Mouse (Mus musculus) G1E (cell line): ENCODE results near the gene Afap1l2.

Source experiments
- CTCF ChIP-seq: IDR thresholded peaks from 2 replicates; pipeline ENCODE4 v1.5.1; 2012; ENCODE audit warnings: low read depth, low read length, inconsistent platforms, mixed read lengths
- GATA1 ChIP-seq: IDR thresholded peaks from 2 replicates; pipeline ENCODE4 v1.6.1; 2012; ENCODE audit warnings: borderline replicate concordance, low read length, inconsistent platforms, mixed read lengths

DNA sequence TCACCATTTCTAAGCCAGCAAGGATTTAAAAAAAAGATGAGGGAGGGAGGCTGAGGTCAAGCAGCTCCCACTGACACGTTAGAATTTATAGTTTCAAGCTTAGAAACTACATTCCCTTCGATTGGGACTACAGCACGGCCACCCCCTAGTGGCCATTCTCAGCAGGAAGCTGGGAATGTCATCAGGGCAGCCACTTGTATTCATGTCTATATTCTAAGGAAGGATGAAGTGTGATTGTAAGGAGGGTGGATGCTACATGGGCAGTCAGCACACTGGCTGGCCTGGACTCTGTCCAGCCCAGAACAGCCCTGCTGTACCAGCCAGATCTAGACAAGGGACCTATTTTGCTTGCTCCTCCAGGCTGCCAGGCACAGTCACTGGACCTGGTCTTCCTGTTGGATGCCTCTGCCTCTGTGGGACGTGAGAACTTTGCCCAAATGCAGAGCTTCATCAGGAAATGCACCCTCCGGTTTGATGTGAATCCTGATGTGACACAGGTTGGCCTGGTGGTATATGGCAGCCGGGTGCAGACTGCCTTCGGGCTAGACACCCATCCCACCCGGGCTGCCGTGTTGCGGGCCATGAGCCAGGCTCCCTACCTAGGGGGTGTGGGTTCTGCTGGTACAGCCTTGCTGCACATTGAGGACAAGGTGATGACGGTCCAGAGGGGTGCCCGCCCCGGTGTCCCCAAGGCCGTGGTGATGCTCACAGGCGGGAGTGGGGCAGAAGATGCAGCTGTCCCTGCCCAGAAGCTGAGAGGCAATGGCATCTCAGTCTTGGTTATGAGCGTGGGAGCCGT lies 99.4 kb downstream of the Afap1l2 start:
- peak; percentile 51 for TF ChIP-seq CTCF
- no peak for TF ChIP-seq GATA1
